Mouse (Mus musculus) cortical plate, adult 2 months (tissue): ENCODE data around the gene Eif4h.

Source experiments
- CTCF ChIP-seq: fragments of 200-500 bp; IDR thresholded peaks from 2 replicates; pipeline ENCODE4 v1.5.1; 2011; ENCODE audit warnings: mild to moderate bottlenecking, control low read depth, low read length; ENCODE audit not compliant: insufficient read depth; ENCODE audit errors: extremely low read depth
- POLR2A ChIP-seq: fragments of 200-500 bp; IDR thresholded peaks from 2 replicates; pipeline ENCODE4 v1.6.1; 2011; ENCODE audit warnings: mild to moderate bottlenecking, low read length, control low read depth; ENCODE audit not compliant: insufficient read depth; ENCODE audit errors: extremely low read depth

DNA sequence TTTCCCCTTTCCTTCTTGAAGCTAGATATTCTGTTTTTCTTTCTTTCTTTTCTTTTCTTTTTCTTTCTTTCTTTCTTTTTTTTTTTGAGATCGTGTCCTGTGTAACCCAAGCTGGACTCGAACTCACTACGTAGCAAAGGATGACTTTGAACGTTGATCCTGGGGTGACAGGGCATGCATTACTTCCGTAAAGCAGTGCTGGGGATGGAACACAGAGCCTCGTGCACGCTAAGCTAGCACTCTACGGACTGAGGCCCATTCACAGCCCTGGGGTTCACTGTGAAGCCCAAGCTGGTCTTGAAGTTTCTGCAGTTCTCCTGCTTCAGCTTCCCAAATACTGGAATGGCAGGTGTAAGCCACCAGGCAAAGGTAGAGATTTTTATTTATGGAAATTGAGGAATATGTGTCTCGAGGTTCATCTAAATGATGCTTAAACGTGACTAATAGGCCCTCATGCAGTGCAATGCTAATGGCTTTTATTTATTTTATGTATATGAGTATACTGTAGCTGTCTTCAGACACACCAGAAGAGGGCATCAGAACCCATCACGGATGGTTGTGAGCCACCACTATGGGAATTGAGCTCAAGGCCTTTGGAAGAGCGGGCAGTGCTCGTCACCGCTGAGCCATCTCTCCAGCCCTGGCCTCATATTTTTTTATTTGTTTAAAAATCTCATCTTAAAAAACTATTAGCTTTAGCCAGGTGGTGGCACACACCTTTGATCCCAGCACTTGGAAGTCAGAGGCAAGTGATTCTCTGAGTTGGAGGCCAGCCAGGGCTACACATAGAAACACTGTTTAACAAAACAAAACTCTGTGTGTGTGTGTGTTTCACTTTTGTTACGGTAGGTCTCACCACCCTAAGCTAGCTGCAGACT is 56.0 kb downstream of the Eif4h start:
- TF ChIP-seq POLR2A (no peak), CTCF (no peak)
